Mouse (Mus musculus) lung, postnatal 0 days (tissue): ENCODE measurements around the gene Stra6l. TPM values are rescaled to one million over a fixed set of nuclear protein-coding genes. Genes with fewer than 3 reads are reported as not detected.

Source experiments
- ATAC-seq: fragments of 200-750 bp; cut with Nextera tagmentation; 2 replicates; pipeline ENCODE4 v1.8.0; 2017; ENCODE audit warnings: moderate library complexity
- DNase-seq: peaks from one replicate; pipeline ENCODE4 v3.0.0-alpha.2; 2016; ENCODE audit warnings: low spot score
- H3K27ac ChIP-seq: fragments of 300-500 bp; sonication (generic); 2 replicates; pipeline ENCODE4 v1.5.1; 2014; ENCODE audit warnings: antibody characterized with exemption, mild to moderate bottlenecking, low read length, mixed read lengths
- H3K27me3 ChIP-seq: fragments of 300-500 bp; sonication (generic); replicated peaks from 2 replicates; pipeline ENCODE4 v1.6.1; 2014; ENCODE audit warnings: low read length, mixed read lengths; ENCODE audit not compliant: insufficient read depth
- H3K36me3 ChIP-seq: fragments of 300-500 bp; sonication (generic); 2 replicates; pipeline ENCODE4 v1.6.1; 2014; ENCODE audit warnings: low read length, mixed read lengths; ENCODE audit not compliant: insufficient read depth
- H3K4me1 ChIP-seq: fragments of 300-500 bp; sonication (generic); 2 replicates; pipeline ENCODE4 v1.6.1; 2014; ENCODE audit warnings: antibody characterized with exemption, low read depth, low read length, mixed read lengths; ENCODE audit not compliant: insufficient read depth
- H3K4me2 ChIP-seq: fragments of 300-500 bp; sonication (generic); replicated peaks from 2 replicates; pipeline ENCODE4 v1.6.1; 2014; ENCODE audit warnings: low read depth, mild to moderate bottlenecking, low read length, moderate library complexity, mixed read lengths
- H3K4me3 ChIP-seq: fragments of 300-500 bp; sonication (generic); 2 replicates; pipeline ENCODE4 v1.5.1; 2014; ENCODE audit warnings: low read depth, low read length
- H3K9ac ChIP-seq: fragments of 300-500 bp; sonication (generic); replicated peaks from 2 replicates; pipeline ENCODE4 v1.6.1; 2014; ENCODE audit warnings: low read depth, mild to moderate bottlenecking
- H3K9me3 ChIP-seq: fragments of 300-500 bp; sonication (generic); 2 replicates; pipeline ENCODE4 v1.6.1; 2016; ENCODE audit warnings: low read length, mixed read lengths
- CTCF ChIP-seq: IDR thresholded peaks from 2 replicates; pipeline ENCODE4 v1.5.1; 2016; ENCODE audit warnings: antibody characterized with exemption, mild to moderate bottlenecking
- EP300 ChIP-seq: IDR thresholded peaks from 2 replicates; pipeline ENCODE4 v1.6.1; 2016; ENCODE audit warnings: antibody characterized with exemption, mild to moderate bottlenecking, control low read depth
- WGBS: fragments of 180-500 bp; shearing (Covaris S2); extraction: QIAGEN DNeasy Blood & Tissue Kit; methylation state at CpG from one replicate; pipeline ENCODE4 v1.1.7; 2014; 5-methylcytosine and 5-hydroxymethylcytosine counted together
- polyA plus RNA-seq: library from polyadenylated mRNA; unstranded; fragments of >200 nt; fragmentation: Nextera tagmentation; extraction: Ambion mirVana; gene quantifications from 2 replicates; pipeline ENCODE4 v1.2.1, GENCODE M21; 2015

Gene Stra6l
- polyA plus RNA-seq, 1 experiment from 2014 or later: 0.05 TPM

DNA sequence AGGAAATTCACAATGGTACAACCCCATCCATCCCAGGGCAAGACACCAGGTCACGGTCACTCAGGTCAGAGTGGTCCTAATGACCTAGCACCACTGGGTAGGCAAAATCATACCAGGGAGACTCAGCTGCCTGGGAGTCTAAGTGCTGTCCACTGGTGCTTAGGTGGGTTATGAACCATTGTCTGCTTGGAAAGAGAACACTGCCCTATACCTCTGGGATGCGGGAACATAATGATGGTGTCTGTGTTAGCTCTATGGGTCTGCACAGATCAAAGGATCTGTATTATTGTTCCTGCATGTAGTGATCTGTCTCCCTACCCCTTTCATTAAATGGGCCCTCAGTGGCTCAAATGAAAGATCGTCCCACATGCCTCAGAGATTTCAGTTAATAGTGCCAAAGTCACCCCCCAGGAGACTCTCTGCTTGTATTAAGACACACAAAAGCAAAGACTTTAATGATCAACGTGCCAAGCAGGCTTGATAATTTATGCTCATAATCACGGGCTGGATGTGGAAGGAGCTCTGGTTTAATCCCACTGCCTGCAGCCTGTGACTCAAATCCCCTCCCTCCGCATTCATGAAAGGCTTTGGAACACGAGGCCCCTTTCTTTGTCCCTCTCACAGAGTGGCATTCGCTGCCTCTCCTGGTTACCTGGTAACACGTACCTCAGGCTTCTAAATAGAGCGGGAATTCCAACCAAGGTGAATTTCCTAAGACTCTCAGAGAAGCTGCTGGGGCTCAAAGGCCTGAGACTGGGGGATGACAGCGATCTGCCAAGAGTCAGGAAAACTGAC, 25.5 kb upstream of the Stra6l start:
- ATAC-seq: no peak

DNA sequence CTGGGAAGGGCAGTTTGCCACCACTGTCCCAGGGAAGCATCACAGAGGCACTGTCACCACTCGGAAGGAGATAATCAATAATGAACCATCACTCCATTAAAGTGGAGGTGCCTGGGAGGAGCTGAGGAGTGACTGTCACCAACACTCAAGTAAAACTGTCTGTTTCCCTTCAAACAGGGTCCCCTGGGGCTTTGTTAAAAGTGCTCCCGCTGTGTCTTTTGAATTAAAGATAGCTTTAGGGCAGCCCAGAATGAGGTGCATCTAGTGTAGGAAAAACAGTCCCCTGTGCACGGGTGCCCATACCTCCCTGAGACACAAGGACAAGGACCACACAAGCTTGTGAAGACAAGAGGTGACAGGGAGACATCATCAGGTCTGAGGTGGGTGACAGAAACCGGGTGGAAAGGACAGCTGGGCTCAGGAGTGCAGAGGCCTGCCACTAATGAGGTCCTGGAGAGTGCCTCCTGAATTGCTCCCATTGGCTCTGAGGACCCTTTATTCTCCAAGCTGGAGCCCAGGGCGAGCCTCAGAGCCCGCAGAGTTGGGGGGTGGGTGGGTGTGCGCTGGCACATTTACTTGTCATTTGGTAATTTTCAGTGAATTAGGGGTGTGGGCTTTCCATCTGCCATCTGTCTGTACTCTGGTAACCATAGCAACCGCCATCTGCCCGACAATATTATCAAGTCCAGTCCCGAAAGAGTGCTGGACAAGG, 24.3 kb upstream of the Stra6l start:
- ATAC-seq (no peak), DNase-seq (no peak)
- no peak overlapping the region for H3K4me3 ChIP-seq
- H3K9ac ChIP-seq: no peak overlapping the region
- no peaks in the 10 kb centered on the region for H3K4me1 ChIP-seq
- 17% methylated on average over 10 of the region's 10 CpGs for WGBS
- no peak overlapping the region for H3K4me2 ChIP-seq
- peaks cover 50% of the 10 kb centered on the region for H3K27me3 ChIP-seq
- no peak overlapping the region for H3K27ac ChIP-seq
- no peaks in the 10 kb centered on the region for H3K36me3 ChIP-seq
- no peaks in the 10 kb centered on the region for H3K9me3 ChIP-seq
- TF ChIP-seq EP300: no peak

More for the DNA sequence above, 25.5 kb upstream of the Stra6l start:
- DNase-seq: no peak
- H3K9me3 ChIP-seq: no peaks in the 10 kb centered on the region
- WGBS: 42% methylated on average over 11 of the region's 11 CpGs
- no peak overlapping the region for H3K27ac ChIP-seq
- H3K4me3 ChIP-seq: no peak overlapping the region
- no peaks in the 10 kb centered on the region for H3K36me3 ChIP-seq
- peaks cover 5% of the 10 kb centered on the region; the same call in 1 of the 2 replicates for H3K4me1 ChIP-seq
- no peak overlapping the region for H3K4me2 ChIP-seq
- TF ChIP-seq CTCF: no peak
- no peak for TF ChIP-seq EP300
- no peak overlapping the region for H3K9ac ChIP-seq
- peaks cover 40% of the 10 kb centered on the region for H3K27me3 ChIP-seq

DNA sequence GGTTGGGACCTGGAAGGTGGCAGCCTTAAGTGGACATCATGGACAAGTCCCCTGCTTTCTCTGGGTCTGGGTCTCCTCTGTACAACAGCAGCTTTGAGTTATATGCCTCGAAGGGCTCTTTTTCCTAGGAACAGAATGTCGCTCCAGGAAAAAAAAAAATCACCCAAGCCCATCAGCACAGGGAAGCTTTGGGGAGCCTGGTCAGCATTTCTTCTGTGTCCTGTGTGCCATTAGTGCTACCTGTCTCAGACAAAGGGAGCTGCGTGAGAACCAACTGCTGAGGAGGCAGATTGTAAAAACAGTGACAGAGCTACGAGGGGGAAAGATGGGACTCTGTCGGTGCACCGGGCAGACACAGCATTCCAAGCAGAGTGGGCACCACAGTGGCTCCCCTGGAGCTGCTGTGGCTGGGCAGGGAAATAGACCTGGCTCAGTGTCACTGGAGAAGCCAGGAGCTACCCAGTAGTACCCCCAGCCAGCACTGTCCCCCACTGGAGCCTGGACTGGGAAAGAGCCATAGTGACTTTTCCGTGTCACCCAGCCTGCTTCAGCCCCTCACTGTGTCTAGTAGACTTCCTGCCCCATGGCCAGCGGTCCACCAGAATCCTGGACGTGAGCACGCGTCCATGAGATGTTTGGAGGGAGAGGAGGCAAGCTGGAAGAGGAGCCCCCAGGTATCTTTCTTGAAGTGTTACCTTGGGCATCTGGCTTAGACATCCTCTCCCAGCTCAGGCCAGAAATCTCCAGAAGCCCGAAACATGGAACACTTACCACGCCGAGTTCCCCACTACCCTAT, 23.5 kb upstream of the Stra6l start:
- H3K4me1 ChIP-seq: no peaks in the 10 kb centered on the region

DNA sequence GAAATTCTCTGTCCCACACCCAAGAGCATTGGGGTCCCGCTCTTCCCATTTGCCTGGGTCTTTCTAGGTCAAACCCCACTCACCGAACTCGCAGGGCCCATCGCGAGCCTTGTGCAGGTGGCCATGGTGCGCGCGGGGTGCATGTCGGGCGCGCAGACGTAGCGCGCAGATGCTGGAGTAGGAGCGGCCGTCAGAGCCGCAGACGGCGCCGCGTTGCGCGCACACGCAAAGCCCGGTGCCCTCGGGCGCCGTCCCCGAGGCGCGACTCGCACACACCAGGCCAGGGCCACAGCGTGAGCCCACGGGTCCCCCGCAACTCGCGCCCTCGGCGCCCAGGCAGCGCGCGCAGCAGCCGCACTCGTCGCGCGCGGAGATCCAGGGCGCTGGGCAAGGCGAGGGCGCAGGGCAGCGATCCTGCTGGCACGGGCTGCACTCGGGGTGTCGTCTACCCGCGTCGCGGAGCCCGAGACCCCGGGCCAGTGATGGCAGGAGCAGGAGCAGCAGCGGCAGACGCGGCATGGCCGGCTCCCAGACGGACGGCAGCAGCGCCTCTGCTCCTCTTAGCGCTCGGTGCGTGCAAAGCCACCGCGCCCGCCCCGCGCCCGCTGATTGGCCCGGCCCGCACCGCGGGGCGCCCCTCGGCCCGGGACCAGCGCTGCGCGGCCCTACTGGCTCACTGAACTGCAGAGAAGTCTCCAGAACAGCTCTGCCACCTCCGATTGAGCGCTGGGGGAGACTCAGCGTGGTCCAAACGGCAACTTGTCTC, 22.0 kb upstream of the Stra6l start, which contains the start of gene Igfbpl1:
Gene Igfbpl1 (minus strand): TSS at position 649 of the 766 bp plus-strand sequence.
- peak; percentile 37; the same call in 1 of the 2 replicates for ATAC-seq
- Histone ChIP-seq H3K36me3 (no peaks in the 10 kb centered on the region), H3K9ac (no peak within 1 kb of the TSS), H3K4me2 (peak within 1 kb of the TSS; percentile 22; the same call in 1 of the 2 replicates), H3K4me1 (no peaks in the 10 kb centered on the region), H3K27me3 (peaks cover 61% of the 10 kb centered on the region), H3K9me3 (no peaks in the 10 kb centered on the region), H3K4me3 (0 out of 2 replicates have a peak within 1 kb of the TSS, but pooled peaks have one; percentile 3), H3K27ac (no peak within 1 kb of the TSS)
- no peak for DNase-seq
- WGBS: 1% methylated on average over 66 of the region's 91 CpGs
- TF ChIP-seq EP300 (no peak), CTCF (no peak)

More for the DNA sequence above, 23.5 kb upstream of the Stra6l start:
- 34% methylated on average over 14 of the region's 14 CpGs for WGBS
- no peak overlapping the region for H3K4me2 ChIP-seq
- DNase-seq (no peak), ATAC-seq (no peak)
- no peaks in the 10 kb centered on the region for H3K9me3 ChIP-seq
- TF ChIP-seq EP300: no peak
- no peak for TF ChIP-seq CTCF
- no peak overlapping the region for H3K4me3 ChIP-seq
- no peak overlapping the region for H3K27ac ChIP-seq
- peaks cover 55% of the 10 kb centered on the region for H3K27me3 ChIP-seq
- H3K36me3 ChIP-seq: no peaks in the 10 kb centered on the region
- no peak overlapping the region for H3K9ac ChIP-seq

- Histone ChIP-seq H3K4me3 (no peak overlapping the region), H3K27ac (no peak overlapping the region), H3K4me1 (no peaks in the 10 kb centered on the region), H3K36me3 (no peaks in the 10 kb centered on the region), H3K9ac (no peak overlapping the region), H3K9me3 (no peaks in the 10 kb centered on the region), H3K4me2 (no peak overlapping the region), H3K27me3 (peaks cover 48% of the 10 kb centered on the region)
- no peak for DNase-seq
- 59% methylated on average over 13 of the region's 13 CpGs for WGBS
- ATAC-seq: no peak
- TF ChIP-seq EP300 (no peak), CTCF (no peak)
Observed at GRCm38 (mm10) chr4:45829907-45830759, 18.3 kb upstream of the Stra6l start.
